Mouse (Mus musculus) limb, embryonic 13.5 days (tissue): ENCODE measurements around the gene Hs3st2. TPM values are rescaled to one million over a fixed set of nuclear protein-coding genes. Genes with fewer than 3 reads are reported as not detected.
"Not testable (repeated sequence)": the region's sequence is repeated elsewhere in the genome, so short reads cannot be mapped to it uniquely, and the experiment has no call there.

Source experiments
- ATAC-seq: fragments of 200-750 bp; cut with Nextera tagmentation; 2 replicates; pipeline ENCODE4 v1.8.0; 2017; ENCODE audit warnings: low read depth, moderate number of reproducible peaks, moderate TSS enrichment; ENCODE audit not compliant: low FRiP score
- H3K27ac ChIP-seq: fragments of 300-500 bp; sonication (generic); 2 replicates; pipeline ENCODE4 v1.5.1; 2015; ENCODE audit warnings: inconsistent platforms, mild to moderate bottlenecking, moderate library complexity
- H3K27me3 ChIP-seq: fragments of 300-500 bp; sonication (generic); 2 replicates; pipeline ENCODE4 v1.6.1; 2015; ENCODE audit warnings: mild to moderate bottlenecking, inconsistent platforms
- H3K36me3 ChIP-seq: fragments of 300-500 bp; sonication (generic); 2 replicates; pipeline ENCODE4 v1.6.1; 2015; ENCODE audit warnings: inconsistent platforms, mild to moderate bottlenecking, moderate library complexity
- H3K4me1 ChIP-seq: fragments of 300-500 bp; sonication (generic); 2 replicates; pipeline ENCODE4 v1.6.1; 2015; ENCODE audit warnings: inconsistent platforms
- H3K4me2 ChIP-seq: fragments of 300-500 bp; sonication (generic); replicated peaks from 2 replicates; pipeline ENCODE4 v1.6.1; 2015; ENCODE audit warnings: inconsistent platforms, mild to moderate bottlenecking, moderate library complexity
- H3K4me3 ChIP-seq: fragments of 300-500 bp; sonication (generic); 2 replicates; pipeline ENCODE4 v1.5.1; 2015; ENCODE audit warnings: moderate library complexity, mild to moderate bottlenecking, inconsistent platforms
- H3K9ac ChIP-seq: fragments of 300-500 bp; sonication (generic); 2 replicates; pipeline ENCODE4 v1.6.1; 2015; ENCODE audit warnings: mild to moderate bottlenecking, inconsistent platforms
- H3K9me3 ChIP-seq: fragments of 300-500 bp; sonication (generic); 2 replicates; pipeline ENCODE4 v1.6.1; 2016; ENCODE audit warnings: inconsistent platforms
- WGBS: fragments of 180-500 bp; shearing (Covaris S2); methylation state at CpG from one replicate; pipeline ENCODE4 v1.1.7; 2015; 5-methylcytosine and 5-hydroxymethylcytosine counted together
- polyA plus RNA-seq: library from polyadenylated mRNA; unstranded; fragments of >200 nt; fragmentation: Nextera tagmentation; extraction: Ambion mirVana; gene quantifications from 2 replicates; pipeline ENCODE4 v1.2.1, GENCODE M21; 2015

Hs3st2 gene
- polyA plus RNA-seq: 2.0 and 2.2 TPM in 2 replicates

DNA sequence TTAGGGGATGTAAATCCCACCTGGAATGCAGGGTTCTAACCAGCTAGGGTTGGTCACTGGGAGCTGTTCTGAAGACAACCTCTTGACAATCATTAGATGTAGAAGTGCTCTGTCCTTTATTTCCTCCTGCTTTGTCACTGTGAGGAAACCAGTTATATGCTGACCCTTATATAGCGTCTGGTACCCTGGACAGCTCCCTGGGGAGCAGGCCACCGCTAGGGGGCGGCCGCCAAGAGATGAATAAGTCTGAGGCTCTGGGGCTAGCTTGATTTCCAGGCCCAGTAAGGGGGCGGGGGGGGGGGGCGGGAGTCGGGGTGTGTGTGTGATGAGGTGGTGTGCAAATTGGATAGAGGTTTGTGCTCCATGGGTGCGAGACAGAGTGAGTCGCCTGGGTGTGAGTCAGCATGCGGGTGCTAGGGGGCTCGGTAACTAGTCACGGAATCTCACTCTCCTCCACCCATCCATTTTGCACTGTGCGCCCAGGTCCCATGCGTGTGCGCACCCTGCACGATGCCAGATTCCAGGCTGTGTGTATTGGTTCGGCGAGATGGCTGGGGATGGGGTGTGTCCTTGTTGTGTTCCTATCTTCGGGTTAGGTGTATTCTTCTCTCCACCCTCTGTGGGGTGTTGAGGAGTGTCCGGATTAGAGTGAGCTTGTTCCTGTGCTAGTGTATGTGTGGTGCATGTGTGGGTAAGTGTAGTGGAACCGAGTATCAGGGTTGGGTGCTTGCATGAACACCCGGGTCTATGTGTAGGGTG, at the start of gene Hs3st2:
Gene Hs3st2 (plus strand): TSS at position 635 of the 759 bp plus-strand sequence.
- H3K9me3 ChIP-seq: no peaks in the 10 kb centered on the region
- H3K27me3 ChIP-seq: peaks cover 65% of the 10 kb centered on the region
- WGBS: 3% methylated on average over 22 of the region's 22 CpGs
- H3K27ac ChIP-seq: no peak within 1 kb of the TSS
- peaks cover 16% of the 10 kb centered on the region for H3K4me1 ChIP-seq
- ATAC-seq: no peak; the same call in 1 of the 2 replicates
- peak within 1 kb of the TSS; percentile 38 for H3K4me3 ChIP-seq
- H3K9ac ChIP-seq: no peak within 1 kb of the TSS
- H3K4me2 ChIP-seq: peak within 1 kb of the TSS; percentile 62
- no peaks in the 10 kb centered on the region for H3K36me3 ChIP-seq

DNA sequence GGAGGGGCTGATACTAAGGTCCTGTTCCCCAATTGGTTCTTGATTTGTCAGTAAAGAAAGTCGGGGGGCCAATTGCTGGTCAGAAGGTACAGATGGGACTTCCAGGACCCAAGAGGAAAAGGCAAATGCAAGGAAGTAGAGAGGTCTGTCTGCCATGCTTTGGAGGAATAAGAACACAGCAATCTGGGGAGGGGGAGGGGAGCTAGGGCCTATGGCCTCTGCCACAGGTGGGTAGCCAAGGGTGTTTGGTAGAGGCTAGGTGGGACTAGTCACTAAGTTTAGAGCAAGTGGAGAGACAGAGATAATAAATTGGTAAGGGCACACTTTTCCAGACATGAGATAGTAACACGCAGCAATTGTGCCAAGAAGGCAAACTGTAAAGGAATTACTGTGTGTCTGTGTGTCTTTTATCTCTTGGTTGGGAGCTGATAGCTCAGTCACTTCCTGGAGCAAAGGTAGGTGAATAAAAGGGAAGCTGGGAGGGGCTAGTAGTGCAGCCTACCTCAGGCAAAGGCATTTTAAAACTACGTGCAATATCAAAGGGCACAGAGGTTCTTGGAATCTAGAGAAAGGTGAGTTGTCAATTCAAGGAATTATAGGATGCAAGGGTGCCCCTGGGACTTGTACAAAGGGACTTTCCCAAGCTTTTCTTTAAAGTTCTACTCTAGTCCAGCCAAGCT, 43.2 kb upstream of the Hs3st2 start:
- 80% methylated on average over 3 of the region's 3 CpGs for WGBS
- H3K27me3 ChIP-seq: no peaks in the 10 kb centered on the region; the same call in 1 of the 2 replicates
- no peaks in the 10 kb centered on the region for H3K9me3 ChIP-seq
- no peak for ATAC-seq
- no peak overlapping the region for H3K27ac ChIP-seq
- no peaks in the 10 kb centered on the region for H3K36me3 ChIP-seq
- no peaks in the 10 kb centered on the region for H3K4me1 ChIP-seq
- H3K4me3 ChIP-seq: no peak overlapping the region
- no peak overlapping the region for H3K4me2 ChIP-seq
- no peak overlapping the region for H3K9ac ChIP-seq

DNA sequence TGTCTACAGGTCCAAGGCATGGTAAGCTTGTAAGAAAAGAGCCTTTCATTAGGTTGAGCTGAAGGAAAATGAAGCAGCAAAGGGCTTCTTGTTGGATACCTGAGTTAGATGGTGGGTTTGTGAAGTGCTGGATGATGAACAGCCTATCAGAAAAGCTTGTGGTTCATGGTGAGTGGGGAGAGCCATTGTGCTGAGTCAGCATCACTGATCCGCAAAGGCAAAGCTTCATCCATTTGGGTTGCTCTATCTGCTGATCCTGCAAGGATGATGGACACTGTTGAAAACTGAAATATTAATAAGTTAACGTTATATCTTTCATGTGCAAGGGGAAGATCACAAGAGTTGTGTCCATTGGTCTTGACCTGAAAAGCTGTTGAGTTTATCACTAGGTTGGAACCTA, 40.0 kb upstream of the Hs3st2 start:
- Histone ChIP-seq H3K27me3 (no peaks in the 10 kb centered on the region; the same call in 1 of the 2 replicates), H3K27ac (no peak overlapping the region), H3K36me3 (no peaks in the 10 kb centered on the region), H3K4me3 (no peak overlapping the region), H3K4me2 (no peak overlapping the region), H3K9me3 (no peaks in the 10 kb centered on the region), H3K4me1 (no peaks in the 10 kb centered on the region), H3K9ac (no peak overlapping the region)
- no peak for ATAC-seq
- 84% methylated on average over 2 of the region's 2 CpGs for WGBS

DNA sequence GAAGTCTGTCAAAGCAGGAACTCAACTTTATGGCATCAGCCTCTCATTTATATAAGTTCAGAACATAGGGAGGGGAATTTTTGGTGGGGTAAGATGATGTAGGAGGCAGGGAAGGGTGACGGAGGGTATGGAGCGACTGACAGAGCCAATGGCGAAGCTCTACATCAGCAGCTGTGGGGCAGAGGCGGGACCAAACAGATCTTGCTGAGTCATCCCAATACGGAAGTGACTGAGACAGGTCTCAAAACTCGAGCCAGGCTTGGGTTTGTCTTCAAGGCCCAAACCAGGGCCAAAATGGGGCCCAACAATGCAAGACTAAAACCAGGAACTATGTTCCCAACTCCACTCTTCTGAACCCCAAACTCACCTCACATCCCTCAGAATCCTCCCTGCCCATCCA, 30.2 kb upstream of the Hs3st2 start:
- not testable (repeated sequence) for ATAC-seq, H3K27me3 ChIP-seq, H3K9me3 ChIP-seq, H3K4me3 ChIP-seq, H3K4me2 ChIP-seq, H3K36me3 ChIP-seq, H3K27ac ChIP-seq, H3K9ac ChIP-seq, H3K4me1 ChIP-seq
- WGBS: 92% methylated on average over 6 of the region's 6 CpGs

DNA sequence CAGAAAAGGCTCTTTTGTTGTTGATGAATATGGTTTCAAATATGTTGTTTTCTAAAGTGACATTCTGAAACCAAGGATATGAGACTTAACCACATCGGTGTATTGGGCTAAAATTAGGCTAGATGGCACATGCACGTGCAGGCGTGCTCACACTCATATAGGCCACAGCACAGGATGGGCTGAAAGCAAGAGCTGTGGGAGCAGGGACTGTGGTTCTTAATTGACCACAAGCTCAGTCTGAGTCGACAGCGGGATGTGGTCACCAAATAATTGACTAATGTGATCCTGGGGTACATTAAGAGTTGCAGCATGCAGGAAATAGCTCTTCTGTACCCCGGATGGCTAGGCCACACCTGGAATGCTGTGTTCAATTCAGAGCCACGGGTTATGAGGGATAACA, 26.1 kb upstream of the Hs3st2 start:
- no peaks in the 10 kb centered on the region for H3K9me3 ChIP-seq
- WGBS: 74% methylated on average over 7 of the region's 7 CpGs
- no peak for ATAC-seq
- H3K27me3 ChIP-seq: no peaks in the 10 kb centered on the region
- no peak overlapping the region for H3K4me2 ChIP-seq
- H3K4me3 ChIP-seq: no peak overlapping the region
- no peaks in the 10 kb centered on the region for H3K36me3 ChIP-seq
- no peak overlapping the region for H3K9ac ChIP-seq
- no peak overlapping the region for H3K27ac ChIP-seq
- H3K4me1 ChIP-seq: no peaks in the 10 kb centered on the region

DNA sequence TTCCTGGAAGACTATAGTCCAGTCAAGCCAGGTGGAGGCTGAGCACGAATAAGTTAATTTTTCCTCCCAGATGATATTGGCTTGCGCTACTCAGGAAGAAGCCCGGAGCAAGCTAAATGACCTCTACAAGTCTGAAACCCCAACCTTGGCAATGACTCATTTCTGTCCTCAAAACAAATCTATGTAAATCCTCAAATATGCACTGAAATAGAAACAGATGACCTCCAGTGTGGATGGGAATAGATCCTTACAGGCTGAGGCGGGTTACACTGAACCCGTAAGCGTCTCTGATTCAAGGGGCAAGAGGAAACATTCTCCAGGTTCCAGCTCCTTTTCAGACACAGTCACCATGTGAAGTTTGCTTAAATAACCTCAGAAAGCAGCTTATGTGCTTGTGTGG, 24.5 kb upstream of the Hs3st2 start:
- Histone ChIP-seq H3K4me1 (no peaks in the 10 kb centered on the region), H3K27ac (no peak overlapping the region), H3K9ac (no peak overlapping the region), H3K36me3 (no peaks in the 10 kb centered on the region), H3K9me3 (no peaks in the 10 kb centered on the region), H3K4me2 (no peak overlapping the region), H3K27me3 (no peaks in the 10 kb centered on the region), H3K4me3 (no peak overlapping the region)
- WGBS: 83% methylated on average over 6 of the region's 6 CpGs
- ATAC-seq: no peak

DNA sequence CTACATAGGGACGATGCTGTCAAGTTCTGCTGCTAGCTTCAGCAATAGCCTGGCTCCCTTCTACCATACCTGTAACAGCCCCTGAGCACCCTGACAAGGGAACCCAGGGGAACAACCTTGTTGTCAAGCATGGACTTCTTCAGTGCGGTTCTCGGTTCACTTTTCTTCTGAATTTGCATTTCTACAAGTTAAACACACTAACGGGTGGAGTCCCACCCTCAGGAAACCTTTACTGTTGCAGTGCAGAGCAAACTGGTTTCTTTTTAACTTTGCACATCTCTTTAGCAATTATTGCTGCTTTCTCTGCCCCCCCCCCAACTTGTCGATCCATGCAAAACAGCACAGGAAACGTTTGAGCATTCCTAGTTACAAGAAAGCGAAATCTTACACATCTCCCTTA, 19.7 kb upstream of the Hs3st2 start:
- Histone ChIP-seq H3K36me3 (no peaks in the 10 kb centered on the region), H3K27ac (no peak overlapping the region), H3K9ac (no peak overlapping the region), H3K9me3 (no peaks in the 10 kb centered on the region), H3K4me2 (no peak overlapping the region), H3K4me1 (0 out of 2 replicates have a peak, but pooled peaks cover 5% of the 10 kb centered on the region), H3K27me3 (no peaks in the 10 kb centered on the region), H3K4me3 (no peak overlapping the region)
- 80% methylated on average over 7 of the region's 7 CpGs for WGBS
- no peak for ATAC-seq

DNA sequence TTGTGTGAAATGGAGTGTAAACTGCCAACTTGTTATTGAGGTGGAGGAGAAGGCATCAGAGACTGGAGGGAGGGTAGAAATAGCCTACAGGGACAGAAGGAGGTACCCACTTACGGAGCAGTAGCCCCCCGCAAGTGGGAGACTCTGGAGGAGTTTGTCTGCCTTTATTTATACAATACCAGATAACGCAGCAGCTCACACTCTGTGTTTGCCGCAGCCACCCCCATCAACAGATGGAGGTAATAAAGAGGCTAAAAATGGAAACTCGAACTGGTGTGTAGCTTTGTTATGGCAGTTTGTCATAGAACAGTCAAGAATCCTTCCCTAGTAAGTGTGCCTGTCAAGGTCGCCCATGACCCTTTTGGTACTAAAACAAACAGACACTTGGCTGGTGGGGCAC, 16.2 kb upstream of the Hs3st2 start:
- Histone ChIP-seq H3K9ac (no peak overlapping the region), H3K4me3 (no peak overlapping the region), H3K27me3 (no peaks in the 10 kb centered on the region), H3K36me3 (no peaks in the 10 kb centered on the region), H3K27ac (no peak overlapping the region), H3K9me3 (no peaks in the 10 kb centered on the region), H3K4me1 (0 out of 2 replicates have a peak, but pooled peaks cover 5% of the 10 kb centered on the region), H3K4me2 (no peak overlapping the region)
- ATAC-seq: no peak
- WGBS: 49% methylated on average over 6 of the region's 6 CpGs

DNA sequence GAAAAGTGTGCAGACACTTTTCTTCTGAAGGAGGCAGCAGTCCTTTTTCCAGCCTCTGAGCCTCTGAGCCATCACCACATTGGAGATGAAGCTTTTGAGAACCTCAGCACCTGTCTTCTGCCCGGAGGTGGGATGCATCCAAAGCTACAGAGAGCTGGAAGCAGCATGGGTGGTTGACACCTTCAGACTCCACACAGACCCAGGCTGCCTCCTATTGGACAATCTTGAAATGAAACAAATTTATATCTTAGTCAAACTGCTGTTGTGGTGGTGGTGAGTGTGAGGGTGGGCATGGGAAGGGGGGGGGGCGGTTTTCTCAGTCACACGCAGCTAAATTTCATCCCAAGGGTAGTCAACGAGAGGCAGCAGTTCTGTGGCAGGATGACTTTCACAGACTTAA, 12.7 kb upstream of the Hs3st2 start:
- H3K36me3 ChIP-seq: no peaks in the 10 kb centered on the region
- WGBS: 63% methylated on average over 4 of the region's 4 CpGs
- ATAC-seq: no peak
- H3K9ac ChIP-seq: no peak overlapping the region
- H3K4me1 ChIP-seq: 0 out of 2 replicates have a peak, but pooled peaks cover 11% of the 10 kb centered on the region
- no peak overlapping the region for H3K27ac ChIP-seq
- H3K4me3 ChIP-seq: no peak overlapping the region
- no peaks in the 10 kb centered on the region for H3K9me3 ChIP-seq
- no peak overlapping the region for H3K4me2 ChIP-seq
- no peaks in the 10 kb centered on the region for H3K27me3 ChIP-seq

DNA sequence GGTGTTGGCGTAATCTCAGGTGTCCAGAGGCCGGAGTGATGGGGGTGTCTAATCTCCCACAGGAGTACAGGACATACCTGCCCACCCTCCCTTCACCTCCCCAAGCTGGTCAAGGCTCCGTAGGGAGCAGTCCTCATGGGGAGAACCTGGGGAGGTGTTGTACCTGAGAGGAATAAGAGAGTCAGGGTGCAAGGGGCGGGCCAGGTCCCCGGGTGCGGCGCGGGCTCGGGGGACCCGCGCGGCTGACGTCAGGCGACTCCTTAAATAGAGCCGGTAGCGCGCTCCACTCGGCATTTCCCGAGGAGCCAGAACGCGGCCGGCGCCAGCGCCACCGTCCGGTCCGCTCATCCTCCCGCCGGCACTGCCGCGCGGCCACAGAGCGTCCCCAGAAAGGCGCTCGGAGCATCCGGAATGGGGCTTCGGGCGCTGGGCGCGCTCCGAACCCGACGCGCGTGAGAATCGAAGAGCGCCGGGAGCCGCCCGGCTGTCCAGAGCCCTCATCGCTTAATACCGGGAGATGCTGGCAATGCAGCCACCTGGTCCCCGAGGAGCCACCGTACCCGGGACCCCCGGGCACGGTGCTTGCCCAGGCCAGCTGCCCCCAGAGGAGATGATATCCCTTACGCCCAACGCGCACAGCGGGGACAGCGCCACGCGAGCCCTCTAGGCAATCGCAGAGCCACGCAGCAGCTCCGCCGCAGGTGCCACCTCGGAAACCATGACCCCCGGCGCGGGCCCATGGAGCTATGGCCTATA, 503 bp downstream of the Hs3st2 start:
- H3K36me3 ChIP-seq: no peaks in the 10 kb centered on the region
- WGBS: 2% methylated on average over 72 of the region's 72 CpGs
- H3K27me3 ChIP-seq: peaks cover 70% of the 10 kb centered on the region
- no peaks in the 10 kb centered on the region for H3K9me3 ChIP-seq
- ATAC-seq: peak; percentile 35; the same call in 1 of the 2 replicates
- H3K4me3 ChIP-seq: peak overlapping the region; percentile 38
- peaks cover 16% of the 10 kb centered on the region for H3K4me1 ChIP-seq
- no peak overlapping the region for H3K9ac ChIP-seq
- H3K27ac ChIP-seq: no peak overlapping the region
- H3K4me2 ChIP-seq: peak overlapping the region; percentile 62

DNA sequence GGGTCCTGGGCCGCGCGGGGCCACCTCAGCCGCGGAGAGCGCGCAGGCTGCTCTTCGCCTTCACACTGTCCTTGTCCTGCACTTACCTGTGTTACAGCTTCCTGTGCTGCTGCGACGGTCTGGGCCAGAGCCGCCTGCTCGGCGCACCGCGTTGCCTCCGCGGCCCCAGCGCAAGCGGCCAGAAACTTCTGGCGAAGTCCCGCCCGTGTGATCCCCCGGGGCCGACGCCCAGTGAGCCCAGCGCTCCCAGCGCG, 1.0 kb downstream of the Hs3st2 start:
- Histone ChIP-seq H3K9ac (no peak overlapping the region), H3K27ac (no peak overlapping the region), H3K4me2 (peak overlapping the region; percentile 62), H3K4me3 (peak overlapping the region; percentile 38), H3K27me3 (peaks cover 75% of the 10 kb centered on the region), H3K4me1 (peaks cover 16% of the 10 kb centered on the region), H3K9me3 (no peaks in the 10 kb centered on the region), H3K36me3 (no peaks in the 10 kb centered on the region)
- 2% methylated on average over 28 of the region's 28 CpGs for WGBS
- no peak for ATAC-seq

DNA sequence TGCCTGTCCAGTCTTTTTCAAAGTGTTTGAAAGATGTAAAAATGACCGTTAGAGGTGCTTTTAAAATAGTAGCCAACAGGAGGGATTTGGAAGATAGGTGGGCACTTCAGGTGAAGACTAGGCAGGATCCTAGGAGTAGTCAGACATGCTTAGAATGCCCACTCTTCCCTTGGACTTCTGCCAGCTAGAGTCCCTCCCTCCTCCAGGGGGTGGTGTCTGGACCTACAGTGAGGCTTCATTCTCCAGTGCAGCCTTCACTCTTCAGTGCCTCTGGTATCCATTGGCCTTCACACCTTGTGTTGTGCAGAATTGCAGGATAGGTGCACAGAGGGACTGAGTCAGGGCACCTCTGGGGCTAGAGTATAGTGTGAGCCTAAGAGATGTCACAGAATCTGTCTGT, 2.2 kb downstream of the Hs3st2 start:
- H3K4me2 ChIP-seq: no peak overlapping the region
- no peak overlapping the region for H3K9ac ChIP-seq
- H3K4me1 ChIP-seq: peaks cover 16% of the 10 kb centered on the region
- WGBS: 85% methylated on average over 1 of the region's 1 CpGs
- H3K4me3 ChIP-seq: no peak overlapping the region
- peaks cover 79% of the 10 kb centered on the region for H3K27me3 ChIP-seq
- no peaks in the 10 kb centered on the region for H3K9me3 ChIP-seq
- ATAC-seq: no peak
- H3K27ac ChIP-seq: no peak overlapping the region
- H3K36me3 ChIP-seq: no peaks in the 10 kb centered on the region
